Mouse (Mus musculus): ENCODE results near the gene Spsb4.
"Not testable (repeated sequence)": the region's sequence is repeated elsewhere in the genome, so short reads cannot be mapped to it uniquely, and the experiment has no call there.

Gene Spsb4

GRCm38 (mm10) chr9:96954063-96954809 is 64.4 kb downstream of the Spsb4 start:
- DNase-seq (ENCODE audit: low read depth, low spot score) = no peak

GRCm38 (mm10) chr9:96953443-96953842 is 65.2 kb downstream of the Spsb4 start:
- DNase-seq (ENCODE audit: low read depth, low spot score) = no peak

GRCm38 (mm10) chr9:96952310-96952975 is 66.2 kb downstream of the Spsb4 start:
- no peak for DNase-seq (ENCODE audit: low read depth, low spot score)

GRCm38 (mm10) chr9:96949551-96949950 is 69.1 kb downstream of the Spsb4 start:
- no peak for DNase-seq (ENCODE audit: low read depth, low spot score)

GRCm38 (mm10) chr9:96948546-96948945 is 70.1 kb downstream of the Spsb4 start:
- no peak for DNase-seq (ENCODE audit: low read depth, low spot score)

GRCm38 (mm10) chr9:96947171-96947570 is 71.5 kb downstream of the Spsb4 start:
- no peak for DNase-seq (ENCODE audit: low read depth, low spot score)

- DNase-seq (ENCODE audit: low read depth, low spot score) = no peak
Measured at GRCm38 (mm10) chr9:96944517-96944916, 74.1 kb downstream of the Spsb4 start.

GRCm38 (mm10) chr9:96942975-96943374 is 75.7 kb downstream of the Spsb4 start:
- DNase-seq (ENCODE audit: low read depth, low spot score) = no peak

- DNase-seq (ENCODE audit: low read depth, low spot score) = no peak
Measured at GRCm38 (mm10) chr9:96938887-96939286, 79.8 kb downstream of the Spsb4 start.

GRCm38 (mm10) chr9:96936427-96936826 is 82.2 kb downstream of the Spsb4 start:
- not testable (repeated sequence) for DNase-seq (ENCODE audit: low read depth, low spot score)

- DNase-seq (ENCODE audit: low read depth, low spot score) = no peak
Measured at GRCm38 (mm10) chr9:96935556-96936300, 82.9 kb downstream of the Spsb4 start.

GRCm38 (mm10) chr9:96934816-96935215 is 83.8 kb downstream of the Spsb4 start:
- DNase-seq (ENCODE audit: low read depth, low spot score) = no peak

- no peak for DNase-seq (ENCODE audit: low read depth, low spot score)
Measured at GRCm38 (mm10) chr9:96932751-96933150, 85.9 kb downstream of the Spsb4 start.

GRCm38 (mm10) chr9:96923577-96924316 is 94.9 kb downstream of the Spsb4 start:
- no peak for DNase-seq (ENCODE audit: low read depth, low spot score)

GRCm38 (mm10) chr9:96923119-96923518 is 95.5 kb downstream of the Spsb4 start:
- DNase-seq (ENCODE audit: low read depth, low spot score) = no peak

GRCm38 (mm10) chr9:96916620-96917538 is 101.8 kb downstream of the Spsb4 start:
- DNase-seq (ENCODE audit: low read depth, low spot score) = peak; percentile 79

GRCm38 (mm10) chr9:96916076-96916475 is 102.6 kb downstream of the Spsb4 start:
- no peak for DNase-seq (ENCODE audit: low read depth, low spot score)

GRCm38 (mm10) chr9:96914851-96915250 is 103.8 kb downstream of the Spsb4 start:
- DNase-seq (ENCODE audit: low read depth, low spot score) = no peak

GRCm38 (mm10) chr9:96914005-96914404 is 104.6 kb downstream of the Spsb4 start:
- no peak for DNase-seq (ENCODE audit: low read depth, low spot score)

GRCm38 (mm10) chr9:96909503-96909902 is 109.1 kb downstream of the Spsb4 start:
- DNase-seq (ENCODE audit: low read depth, low spot score) = no peak

- no peak for DNase-seq (ENCODE audit: low read depth, low spot score)
Measured at GRCm38 (mm10) chr9:96908737-96909136, 109.9 kb downstream of the Spsb4 start.

Measured in WW6 (cell line).